ENCODE assay signal across 24 mouse cellular contexts in genomic region chr8:119616358-119616757, GRCm38 (mm10). TPM values are rescaled to one million over a fixed set of nuclear protein-coding genes. Genes with fewer than 3 reads are reported as not detected.
"Had no signal": no experiment of that assay in that cellular context is flagged by ENCODE, and none has a peak within 500 bp of the region (broad histone marks: within the 10 kb centered on the region; RNA-seq: fewer than 3 reads in every experiment).

No protein-coding gene starts in this region.

- H3K36me3 ChIP-seq: limb, embryonic 10.5 days; limb, embryonic 13.5 days; liver, embryonic 13.5 days; midbrain, embryonic 13.5 days; neural tube, embryonic 12.5 days; neural tube, embryonic 15.5 days; stomach, embryonic 15.5 days had no signal

- H3K27me3 ChIP-seq: limb, embryonic 13.5 days; midbrain, embryonic 13.5 days; neural tube, embryonic 12.5 days; neural tube, embryonic 15.5 days; stomach, embryonic 15.5 days had no signal

- H3K9me3 ChIP-seq: limb, embryonic 10.5 days; limb, embryonic 13.5 days; liver, embryonic 13.5 days; midbrain, embryonic 13.5 days; neural tube, embryonic 12.5 days; neural tube, embryonic 15.5 days; stomach, embryonic 15.5 days had no signal

- H3K4me2 ChIP-seq: limb, embryonic 13.5 days; liver, embryonic 13.5 days; lung, embryonic 14.5 days; midbrain, embryonic 13.5 days; neural tube, embryonic 12.5 days; neural tube, embryonic 15.5 days; stomach, embryonic 15.5 days had no signal

- H3K27ac ChIP-seq: layer of hippocampus, adult 2 months; limb, embryonic 10.5 days; limb, embryonic 13.5 days; liver, embryonic 13.5 days; macrophage; midbrain, embryonic 13.5 days; neural tube, embryonic 12.5 days; neural tube, embryonic 15.5 days; stomach, embryonic 15.5 days had no signal

- DNase-seq: kidney, adult 18-20 months; kidney, adult 9 months; kidney, postnatal 14 days; layer of hippocampus, adult 9-11 months; liver; liver, embryonic 13.5 days; lung, embryonic 14.5 days; right cerebral cortex, adult 18-20 months; right cerebral cortex, postnatal 14 days; right cerebral cortex, postnatal 4 days; thymus, adult 18-20 months; thymus, postnatal 36 days had no signal

- H3K9ac ChIP-seq: limb, embryonic 13.5 days; liver, embryonic 13.5 days; lung, embryonic 14.5 days; midbrain, embryonic 13.5 days; neural tube, embryonic 12.5 days; neural tube, embryonic 15.5 days; stomach, embryonic 15.5 days had no signal

- H3K4me3 ChIP-seq: layer of hippocampus, adult 2 months; limb, embryonic 10.5 days; limb, embryonic 13.5 days; liver, embryonic 13.5 days; midbrain, embryonic 13.5 days; neural tube, embryonic 12.5 days; neural tube, embryonic 15.5 days; stomach, embryonic 15.5 days had no signal

- H3K4me1 ChIP-seq: limb, embryonic 13.5 days; liver, embryonic 13.5 days; midbrain, embryonic 13.5 days; neural tube, embryonic 12.5 days; neural tube, embryonic 15.5 days; stomach, embryonic 15.5 days had no signal

- ATAC-seq: lung, postnatal 0 days; midbrain, embryonic 13.5 days had no signal

RNA-seq across cellular contexts. Expression of gene Adad2, which starts 3.8 kb away (rescaled TPM):
- total RNA-seq: megakaryocyte, adult 5-6 weeks had no signal
- polyA plus RNA-seq: limb, embryonic 10.5 days; liver, embryonic 13.5 days; liver, embryonic 16.5 days; lung, embryonic 14.5 days; lung, postnatal 0 days; macrophage; midbrain, embryonic 13.5 days; stomach, embryonic 15.5 days; urinary bladder, adult 2 months had no signal

RNA-seq across cellular contexts. Expression of gene Kcng4, which starts 19.1 kb away (rescaled TPM):
- total RNA-seq: megakaryocyte, adult 5-6 weeks had no signal
- polyA plus RNA-seq: limb, embryonic 10.5 days; limb, embryonic 13.5 days; liver, embryonic 13.5 days; liver, embryonic 16.5 days; lung, embryonic 14.5 days; macrophage had no signal

RNA-seq across cellular contexts. Expression of gene Dnaaf1, which starts 41.3 kb away (rescaled TPM):
- total RNA-seq: megakaryocyte, adult 5-6 weeks had no signal
- polyA plus RNA-seq: lung, embryonic 14.5 days; macrophage had no signal
